Mouse (Mus musculus) neural tube, embryonic 14.5 days (tissue): ENCODE measurements around the gene March11. TPM values are rescaled to one million over a fixed set of nuclear protein-coding genes. Genes with fewer than 3 reads are reported as not detected.

Source experiments
- ATAC-seq: fragments of 200-750 bp; cut with Nextera tagmentation; 2 replicates; pipeline ENCODE4 v1.8.0; 2017; ENCODE audit warnings: low read depth, mild to moderate bottlenecking, moderate TSS enrichment, moderate library complexity
- H3K27ac ChIP-seq: fragments of 300-500 bp; sonication (generic); 2 replicates; pipeline ENCODE4 v1.5.1; 2014; ENCODE audit warnings: low read depth, mild to moderate bottlenecking, control low read depth, low read length, moderate library complexity, mixed read lengths
- H3K27me3 ChIP-seq: fragments of 300-500 bp; sonication (generic); 2 replicates; pipeline ENCODE4 v1.6.1; 2014; ENCODE audit warnings: low read length; ENCODE audit not compliant: control insufficient read depth, insufficient read depth
- H3K36me3 ChIP-seq: fragments of 300-500 bp; sonication (generic); 2 replicates; pipeline ENCODE4 v1.6.1; 2014; ENCODE audit warnings: low read length, mixed read lengths; ENCODE audit not compliant: control insufficient read depth, insufficient read depth
- H3K4me1 ChIP-seq: fragments of 300-500 bp; sonication (generic); 2 replicates; pipeline ENCODE4 v1.6.1; 2014; ENCODE audit warnings: low read length; ENCODE audit not compliant: control insufficient read depth, insufficient read depth
- H3K4me2 ChIP-seq: fragments of 300-500 bp; sonication (generic); 2 replicates; pipeline ENCODE4 v1.6.1; 2014; ENCODE audit warnings: mild to moderate bottlenecking, low read depth, low read length, control low read depth
- H3K4me3 ChIP-seq: fragments of 300-500 bp; sonication (generic); 2 replicates; pipeline ENCODE4 v1.5.1; 2014; ENCODE audit warnings: low read depth, low read length, control low read depth, mixed read lengths
- H3K9ac ChIP-seq: fragments of 300-500 bp; sonication (generic); replicated peaks from 2 replicates; pipeline ENCODE4 v1.6.1; 2014; ENCODE audit warnings: low read depth, mild to moderate bottlenecking, control low read depth, low read length, mixed read lengths
- H3K9me3 ChIP-seq: fragments of 300-500 bp; sonication (generic); 2 replicates; pipeline ENCODE4 v1.6.1; 2016; ENCODE audit warnings: low read length; ENCODE audit not compliant: control insufficient read depth
- WGBS: fragments of 180-500 bp; shearing (Covaris S2); extraction: QIAGEN DNeasy Blood & Tissue Kit; methylation state at CpG from one replicate; pipeline ENCODE4 v1.1.7; 2014; 5-methylcytosine and 5-hydroxymethylcytosine counted together
- polyA plus RNA-seq: library from polyadenylated mRNA; unstranded; fragments of >200 nt; fragmentation: Nextera tagmentation; extraction: Ambion mirVana; gene quantifications from 2 replicates; pipeline ENCODE4 v1.2.1, GENCODE M21; 2014

The March11 gene
- polyA plus RNA-seq, 1 experiment from 2014 or later, result 16.1 TPM

DNA sequence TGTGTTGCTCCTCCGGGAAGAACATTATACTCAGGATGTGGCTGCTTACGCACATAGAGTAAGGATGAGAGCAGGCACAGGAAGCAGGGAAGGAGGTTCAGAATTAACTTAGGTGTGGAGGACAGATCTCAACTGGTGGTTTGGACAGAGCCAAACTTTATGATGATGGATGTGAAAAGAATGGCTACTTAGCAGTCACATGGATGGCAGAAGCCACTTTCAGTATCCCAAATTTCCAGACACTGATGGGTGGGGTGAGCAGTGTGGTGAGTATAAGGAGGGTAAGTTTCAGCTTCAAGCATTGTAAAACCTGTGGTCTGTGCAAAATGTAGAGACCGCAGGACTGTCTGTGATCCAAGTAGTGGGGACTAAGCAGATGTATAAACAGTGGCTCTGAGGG is 71.0 kb downstream of the March11 start:
- no peak overlapping the region for H3K4me2 ChIP-seq
- 83% methylated on average over 3 of the region's 3 CpGs for WGBS

DNA sequence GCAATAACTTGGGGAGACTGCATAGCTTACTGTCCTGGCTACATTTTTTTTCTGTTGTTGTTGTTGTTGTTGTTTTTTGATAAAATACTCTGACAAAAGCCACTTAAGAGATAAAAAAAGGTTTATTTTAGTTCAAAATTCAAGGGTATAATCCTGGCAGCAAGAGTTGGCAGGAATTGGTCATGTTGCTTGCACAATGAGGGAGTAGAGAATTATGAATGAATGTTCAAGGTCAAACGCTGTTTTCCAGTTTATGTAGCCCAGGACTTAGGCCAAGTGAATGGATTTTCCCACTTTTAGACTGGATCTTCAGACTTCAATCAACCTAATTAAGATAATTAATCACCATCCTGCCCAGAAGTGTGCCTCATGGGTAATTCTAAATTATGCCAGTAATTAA is 72.0 kb downstream of the March11 start:
- Histone ChIP-seq H3K4me1 (no peaks in the 10 kb centered on the region), H3K4me3 (no peak overlapping the region), H3K9me3 (no peaks in the 10 kb centered on the region), H3K36me3 (no peaks in the 10 kb centered on the region), H3K27ac (no peak overlapping the region), H3K27me3 (no peaks in the 10 kb centered on the region), H3K9ac (no peak overlapping the region), H3K4me2 (no peak overlapping the region)
- 84% methylated on average over 1 of the region's 1 CpGs for WGBS
- ATAC-seq, result no peak

More for the DNA sequence above, 71.0 kb downstream of the March11 start:
- no peaks in the 10 kb centered on the region for H3K9me3 ChIP-seq
- H3K4me3 ChIP-seq, result no peak overlapping the region
- H3K27ac ChIP-seq, result no peak overlapping the region
- no peaks in the 10 kb centered on the region for H3K27me3 ChIP-seq
- H3K4me1 ChIP-seq, result no peaks in the 10 kb centered on the region
- no peak for ATAC-seq
- no peaks in the 10 kb centered on the region for H3K36me3 ChIP-seq
- H3K9ac ChIP-seq, result no peak overlapping the region

DNA sequence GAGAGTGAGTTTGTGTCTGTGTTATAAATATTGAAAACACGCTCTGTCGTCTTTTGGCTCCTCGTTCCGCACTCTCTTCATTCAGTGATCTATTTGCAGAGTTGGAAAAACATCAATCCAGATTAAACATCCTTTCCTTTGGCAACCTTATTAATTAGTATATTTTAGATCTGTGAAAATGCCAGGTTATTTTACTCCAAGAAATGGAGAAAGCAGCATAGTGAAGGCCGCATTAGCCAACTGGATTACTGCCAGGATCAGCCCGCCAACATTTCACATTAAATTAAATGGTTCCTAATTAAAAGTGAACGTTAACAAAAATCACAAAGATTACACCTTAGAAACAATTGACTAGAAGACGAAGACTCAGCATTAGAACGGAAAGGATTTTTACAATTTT is 81.2 kb downstream of the March11 start:
- no peak overlapping the region for H3K4me3 ChIP-seq
- no peak for ATAC-seq
- H3K27me3 ChIP-seq, result no peaks in the 10 kb centered on the region
- H3K27ac ChIP-seq, result no peak overlapping the region
- H3K4me2 ChIP-seq, result no peak overlapping the region
- H3K9me3 ChIP-seq, result no peaks in the 10 kb centered on the region
- no peaks in the 10 kb centered on the region for H3K4me1 ChIP-seq
- no peak overlapping the region for H3K9ac ChIP-seq
- WGBS, result 74% methylated on average over 9 of the region's 9 CpGs
- no peaks in the 10 kb centered on the region for H3K36me3 ChIP-seq

DNA sequence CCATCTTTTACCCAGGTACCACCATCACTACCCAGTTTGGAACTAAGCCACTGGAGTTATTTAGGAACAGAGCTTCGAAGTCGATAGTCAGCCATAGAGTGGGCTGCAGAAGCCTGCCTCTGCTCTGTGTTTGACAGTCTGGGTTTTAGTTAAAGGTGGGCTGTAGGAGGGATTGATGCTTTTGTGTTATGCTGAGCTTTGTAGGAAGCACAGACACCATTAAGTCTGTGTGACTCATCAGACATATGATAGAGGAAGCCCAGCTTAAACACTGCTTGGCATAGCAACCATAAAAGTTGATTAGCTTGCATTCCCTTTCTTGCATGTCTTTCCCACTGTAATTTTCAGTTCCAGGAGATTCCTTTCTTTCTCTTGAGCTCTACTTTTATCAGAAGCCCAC is 87.7 kb downstream of the March11 start:
- 92% methylated on average over 2 of the region's 2 CpGs for WGBS
- Histone ChIP-seq H3K27ac (no peak overlapping the region), H3K4me1 (no peaks in the 10 kb centered on the region), H3K36me3 (no peaks in the 10 kb centered on the region), H3K4me3 (no peak overlapping the region), H3K9me3 (no peaks in the 10 kb centered on the region), H3K4me2 (no peak overlapping the region), H3K9ac (no peak overlapping the region), H3K27me3 (no peaks in the 10 kb centered on the region)
- no peak for ATAC-seq

DNA sequence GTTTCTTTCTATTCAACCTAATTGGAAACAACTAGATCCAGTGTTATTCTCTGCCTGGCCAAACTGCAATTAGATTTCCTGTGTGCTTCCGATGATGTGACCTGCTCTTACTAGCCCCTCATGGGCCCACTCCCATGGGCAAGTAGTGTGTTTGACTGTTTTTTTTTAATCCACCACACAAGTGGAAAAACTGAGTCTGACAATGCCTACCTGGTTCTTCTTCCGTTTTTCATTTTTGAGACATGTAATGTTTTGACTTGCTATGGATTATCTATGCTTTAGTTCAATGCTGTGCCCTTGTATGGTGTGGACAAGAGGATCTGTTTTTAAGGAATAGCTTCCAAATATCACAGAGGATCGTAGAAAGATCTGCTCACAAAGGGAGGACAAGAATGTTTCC is 116.4 kb downstream of the March11 start:
- Histone ChIP-seq H3K4me3 (no peak overlapping the region), H3K4me1 (no peaks in the 10 kb centered on the region), H3K27me3 (no peaks in the 10 kb centered on the region), H3K4me2 (no peak overlapping the region), H3K27ac (no peak overlapping the region), H3K9me3 (no peaks in the 10 kb centered on the region), H3K9ac (no peak overlapping the region), H3K36me3 (no peaks in the 10 kb centered on the region)
- no peak for ATAC-seq
- WGBS, result 90% methylated on average over 3 of the region's 3 CpGs

DNA sequence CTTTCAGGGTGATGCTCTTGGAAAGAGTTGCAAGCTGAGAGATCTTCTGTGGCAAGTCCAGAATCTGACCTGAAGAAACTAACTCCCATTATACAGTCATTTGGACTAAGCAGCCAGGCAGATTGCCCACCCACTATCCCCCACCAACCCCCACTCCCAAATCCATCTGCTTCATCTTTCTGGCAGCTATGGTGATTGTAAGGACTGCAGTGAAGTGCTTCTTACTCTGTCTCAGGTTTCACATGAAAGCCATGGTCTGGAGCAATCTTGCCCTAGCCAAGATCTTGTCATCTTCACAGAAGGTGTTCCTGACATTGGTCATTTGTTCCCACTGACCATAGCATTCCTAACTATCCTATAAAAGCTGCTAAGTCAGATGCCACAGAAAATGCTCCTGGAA is 117.4 kb downstream of the March11 start:
- Histone ChIP-seq H3K36me3 (no peaks in the 10 kb centered on the region), H3K9me3 (no peaks in the 10 kb centered on the region), H3K4me3 (no peak overlapping the region), H3K9ac (no peak overlapping the region), H3K27ac (no peak overlapping the region), H3K27me3 (no peaks in the 10 kb centered on the region), H3K4me1 (no peaks in the 10 kb centered on the region), H3K4me2 (no peak overlapping the region)
- no peak for ATAC-seq

DNA sequence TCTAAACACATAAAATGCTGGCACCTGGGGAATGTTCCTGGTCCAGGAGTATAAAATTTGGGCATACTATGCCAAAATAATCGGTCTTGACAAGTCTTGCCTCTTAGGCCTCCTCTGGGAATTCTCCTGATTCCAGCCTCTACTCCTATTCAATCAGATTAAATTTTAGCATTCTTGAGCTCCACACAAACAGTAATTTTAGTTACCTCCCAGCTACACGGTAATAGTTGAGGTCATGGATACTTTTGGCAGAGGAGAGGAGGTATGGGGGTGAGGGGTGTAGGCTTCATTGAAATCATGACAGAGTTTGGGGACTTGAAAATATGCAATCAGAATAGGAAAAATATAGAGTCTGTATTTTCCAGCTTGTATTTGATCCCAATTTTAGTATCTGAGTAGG is 121.7 kb downstream of the March11 start:
- Histone ChIP-seq H3K4me2 (no peak overlapping the region), H3K27ac (no peak overlapping the region), H3K4me1 (no peaks in the 10 kb centered on the region), H3K27me3 (no peaks in the 10 kb centered on the region), H3K4me3 (no peak overlapping the region), H3K9me3 (no peaks in the 10 kb centered on the region), H3K36me3 (no peaks in the 10 kb centered on the region), H3K9ac (no peak overlapping the region)
- no peak for ATAC-seq
- WGBS, result 85% methylated on average over 2 of the region's 2 CpGs

DNA sequence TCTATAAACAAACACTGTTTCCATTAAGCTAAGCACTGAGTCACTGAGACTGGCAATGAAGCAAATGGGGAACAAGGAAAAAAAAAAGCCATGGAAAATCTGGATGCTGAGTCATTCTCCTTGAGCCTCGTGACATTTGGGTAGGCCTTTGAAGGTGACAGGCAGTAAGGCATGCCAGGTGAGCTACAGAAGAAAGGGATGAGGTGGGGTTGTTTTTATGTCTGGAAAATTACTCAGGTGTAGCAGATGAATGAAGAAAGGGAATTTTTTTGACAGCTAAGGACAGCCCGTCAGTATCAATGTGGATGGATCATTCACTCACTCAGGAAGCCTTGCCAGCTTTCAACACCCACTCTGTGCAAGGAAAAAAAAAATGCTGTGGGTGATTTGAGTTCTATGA is 123.8 kb downstream of the March11 start:
- Histone ChIP-seq H3K9me3 (no peaks in the 10 kb centered on the region), H3K4me3 (no peak overlapping the region), H3K4me1 (no peaks in the 10 kb centered on the region), H3K9ac (no peak overlapping the region), H3K4me2 (no peak overlapping the region), H3K36me3 (no peaks in the 10 kb centered on the region), H3K27me3 (no peaks in the 10 kb centered on the region), H3K27ac (no peak overlapping the region)
- WGBS, result 78% methylated on average over 2 of the region's 2 CpGs
- ATAC-seq, result no peak

DNA sequence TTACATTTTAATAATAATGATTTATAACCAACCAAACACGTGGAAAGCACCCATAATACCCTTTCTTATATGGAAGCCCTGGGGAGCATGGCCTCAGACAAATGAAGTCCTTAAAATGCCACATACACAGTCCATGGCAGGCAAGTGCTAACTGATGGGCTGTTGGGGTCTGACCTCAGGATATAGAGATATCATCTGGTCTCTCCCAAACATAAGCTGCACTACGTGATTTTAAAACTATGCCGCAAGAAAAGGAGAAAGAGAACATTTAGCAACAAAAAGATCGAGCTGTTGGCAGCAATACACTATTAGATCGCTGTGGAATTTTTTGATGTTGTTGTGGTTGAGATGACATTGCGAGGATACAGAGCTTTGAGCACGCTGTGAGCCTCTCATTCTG is 126.9 kb downstream of the March11 start:
- Histone ChIP-seq H3K4me1 (no peaks in the 10 kb centered on the region), H3K27ac (no peak overlapping the region), H3K36me3 (no peaks in the 10 kb centered on the region), H3K4me2 (no peak overlapping the region), H3K9ac (no peak overlapping the region), H3K9me3 (no peaks in the 10 kb centered on the region), H3K4me3 (no peak overlapping the region), H3K27me3 (no peaks in the 10 kb centered on the region)
- ATAC-seq, result no peak
- WGBS, result 85% methylated on average over 7 of the region's 7 CpGs

DNA sequence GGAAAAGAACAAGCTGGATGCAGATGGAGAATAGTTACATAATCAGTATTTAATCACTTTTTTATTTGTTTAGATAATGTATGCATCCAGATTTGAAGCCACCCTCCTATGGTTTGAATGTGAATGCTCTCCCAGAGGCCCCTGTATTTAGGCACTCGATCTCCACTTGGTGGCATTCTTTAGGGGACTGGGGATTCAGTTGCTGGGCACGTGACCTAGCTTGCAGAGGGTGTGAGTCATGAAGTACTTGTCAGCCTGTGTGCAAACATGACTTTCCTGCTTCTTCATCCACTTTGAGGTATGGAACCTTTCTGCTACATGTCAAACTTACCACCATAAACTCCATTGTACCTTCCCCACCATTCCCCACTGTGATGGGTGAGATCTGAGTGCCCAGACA is 128.3 kb downstream of the March11 start:
- Histone ChIP-seq H3K4me2 (no peak overlapping the region), H3K27ac (no peak overlapping the region), H3K9ac (no peak overlapping the region), H3K4me3 (no peak overlapping the region), H3K9me3 (no peaks in the 10 kb centered on the region), H3K27me3 (no peaks in the 10 kb centered on the region), H3K36me3 (no peaks in the 10 kb centered on the region), H3K4me1 (no peaks in the 10 kb centered on the region)
- 61% methylated on average over 2 of the region's 2 CpGs for WGBS
- ATAC-seq, result no peak
